Mouse (Mus musculus): ENCODE results near the gene Fnbp1. TPM values are rescaled to one million over a fixed set of nuclear protein-coding genes. Genes with fewer than 3 reads are reported as not detected.

The Fnbp1 gene
- polyA plus RNA-seq, 1 experiment: 38.1 TPM

GRCm38 (mm10) chr2:31139991-31140771 is 1.6 kb downstream of the Fnbp1 start:
- no peak overlapping the region for H3K27ac ChIP-seq (replicated peaks; ENCODE audit: low read depth, low read length)
- peak overlapping the region; percentile 94 for H3K4me3 ChIP-seq (ENCODE audit: insufficient read depth, low read depth, low read length)
- H3K4me1 ChIP-seq (ENCODE audit: control insufficient read depth, insufficient read depth, insufficient read length, low read length): peaks cover 10% of the 10 kb centered on the region; the same call in 1 of the 2 replicates

GRCm38 (mm10) chr2:31139174-31139632 is 2.6 kb downstream of the Fnbp1 start:
- H3K4me3 ChIP-seq (ENCODE audit: insufficient read depth, low read depth, low read length): no peak overlapping the region; the same call in 1 of the 2 replicates
- H3K27ac ChIP-seq (replicated peaks; ENCODE audit: low read depth, low read length): no peak overlapping the region
- peaks cover 10% of the 10 kb centered on the region; the same call in 1 of the 2 replicates for H3K4me1 ChIP-seq (ENCODE audit: control insufficient read depth, insufficient read depth, insufficient read length, low read length)

GRCm38 (mm10) chr2:31137018-31137590 is 4.7 kb downstream of the Fnbp1 start:
- H3K4me1 ChIP-seq (ENCODE audit: control insufficient read depth, insufficient read depth, insufficient read length, low read length): peaks cover 16% of the 10 kb centered on the region; the same call in 1 of the 2 replicates

GRCm38 (mm10) chr2:31136338-31136737 is 5.5 kb downstream of the Fnbp1 start:
- no peak overlapping the region for H3K27ac ChIP-seq (replicated peaks; ENCODE audit: low read depth, low read length)
- peaks cover 17% of the 10 kb centered on the region for H3K4me1 ChIP-seq (ENCODE audit: control insufficient read depth, insufficient read depth, insufficient read length, low read length)
- H3K4me3 ChIP-seq (ENCODE audit: insufficient read depth, low read depth, low read length): no peak overlapping the region

More at GRCm38 (mm10) chr2:31137018-31137590, 4.7 kb downstream of the Fnbp1 start:
- H3K27ac ChIP-seq (replicated peaks; ENCODE audit: low read depth, low read length): no peak overlapping the region
- no peak overlapping the region for H3K4me3 ChIP-seq (ENCODE audit: insufficient read depth, low read depth, low read length)

GRCm38 (mm10) chr2:31135512-31135931 is 6.3 kb downstream of the Fnbp1 start:
- Histone ChIP-seq H3K4me1 (ENCODE audit: control insufficient read depth, insufficient read depth, insufficient read length, low read length) (peaks cover 23% of the 10 kb centered on the region), H3K4me3 (ENCODE audit: insufficient read depth, low read depth, low read length) (no peak overlapping the region), H3K27ac (replicated peaks; ENCODE audit: low read depth, low read length) (peak overlapping the region; percentile 33; the same call in 1 of the 2 replicates)

GRCm38 (mm10) chr2:31133981-31134380 is 7.8 kb downstream of the Fnbp1 start:
- H3K4me1 ChIP-seq (ENCODE audit: control insufficient read depth, insufficient read depth, insufficient read length, low read length): peaks cover 32% of the 10 kb centered on the region
- H3K27ac ChIP-seq (replicated peaks; ENCODE audit: low read depth, low read length): no peak overlapping the region
- no peak overlapping the region for H3K4me3 ChIP-seq (ENCODE audit: insufficient read depth, low read depth, low read length)

- no peak overlapping the region for H3K4me3 ChIP-seq (ENCODE audit: insufficient read depth, low read depth, low read length)
- peaks cover 32% of the 10 kb centered on the region for H3K4me1 ChIP-seq (ENCODE audit: control insufficient read depth, insufficient read depth, insufficient read length, low read length)
- H3K27ac ChIP-seq (replicated peaks; ENCODE audit: low read depth, low read length): no peak overlapping the region
These were observed 9.1 kb downstream of the Fnbp1 start for GRCm38 (mm10) chr2:31132682-31133081.

- H3K27ac ChIP-seq (replicated peaks; ENCODE audit: low read depth, low read length): no peak overlapping the region
- H3K4me1 ChIP-seq (ENCODE audit: control insufficient read depth, insufficient read depth, insufficient read length, low read length): peaks cover 29% of the 10 kb centered on the region
- H3K4me3 ChIP-seq (ENCODE audit: insufficient read depth, low read depth, low read length): no peak overlapping the region
These were observed 11.0 kb downstream of the Fnbp1 start for GRCm38 (mm10) chr2:31130815-31131299.

GRCm38 (mm10) chr2:31129742-31130518 is 11.9 kb downstream of the Fnbp1 start:
- Histone ChIP-seq H3K4me1 (ENCODE audit: control insufficient read depth, insufficient read depth, insufficient read length, low read length) (peaks cover 25% of the 10 kb centered on the region), H3K4me3 (ENCODE audit: insufficient read depth, low read depth, low read length) (no peak overlapping the region), H3K27ac (replicated peaks; ENCODE audit: low read depth, low read length) (no peak overlapping the region)

GRCm38 (mm10) chr2:31127899-31128298 is 13.9 kb downstream of the Fnbp1 start:
- Histone ChIP-seq H3K4me1 (ENCODE audit: control insufficient read depth, insufficient read depth, insufficient read length, low read length) (peaks cover 29% of the 10 kb centered on the region), H3K27ac (replicated peaks; ENCODE audit: low read depth, low read length) (peak overlapping the region; percentile 82), H3K4me3 (ENCODE audit: insufficient read depth, low read depth, low read length) (no peak overlapping the region)

- peaks cover 22% of the 10 kb centered on the region for H3K4me1 ChIP-seq (ENCODE audit: control insufficient read depth, insufficient read depth, insufficient read length, low read length)
- H3K4me3 ChIP-seq (ENCODE audit: insufficient read depth, low read depth, low read length): no peak overlapping the region
- H3K27ac ChIP-seq (replicated peaks; ENCODE audit: low read depth, low read length): peak overlapping the region; percentile 35; the same call in 1 of the 2 replicates
These were observed 14.6 kb downstream of the Fnbp1 start for GRCm38 (mm10) chr2:31127219-31127618.

- H3K4me1 ChIP-seq (ENCODE audit: control insufficient read depth, insufficient read depth, insufficient read length, low read length): peaks cover 19% of the 10 kb centered on the region
- no peak overlapping the region for H3K4me3 ChIP-seq (ENCODE audit: insufficient read depth, low read depth, low read length)
- H3K27ac ChIP-seq (replicated peaks; ENCODE audit: low read depth, low read length): no peak overlapping the region
These were observed 15.8 kb downstream of the Fnbp1 start for GRCm38 (mm10) chr2:31126048-31126447.

- H3K4me1 ChIP-seq (ENCODE audit: control insufficient read depth, insufficient read depth, insufficient read length, low read length): peaks cover 11% of the 10 kb centered on the region
- H3K4me3 ChIP-seq (ENCODE audit: insufficient read depth, low read depth, low read length): no peak overlapping the region
- no peak overlapping the region for H3K27ac ChIP-seq (replicated peaks; ENCODE audit: low read depth, low read length)
These were observed 16.7 kb downstream of the Fnbp1 start for GRCm38 (mm10) chr2:31125156-31125555.

- H3K27ac ChIP-seq (replicated peaks; ENCODE audit: low read depth, low read length): no peak overlapping the region
- H3K4me1 ChIP-seq (ENCODE audit: control insufficient read depth, insufficient read depth, insufficient read length, low read length): peaks cover 7% of the 10 kb centered on the region
- no peak overlapping the region for H3K4me3 ChIP-seq (ENCODE audit: insufficient read depth, low read depth, low read length)
These were observed 17.1 kb downstream of the Fnbp1 start for GRCm38 (mm10) chr2:31124694-31125093.

GRCm38 (mm10) chr2:31123493-31123892 is 18.3 kb downstream of the Fnbp1 start:
- no peak overlapping the region for H3K27ac ChIP-seq (replicated peaks; ENCODE audit: low read depth, low read length)
- H3K4me1 ChIP-seq (ENCODE audit: control insufficient read depth, insufficient read depth, insufficient read length, low read length): peaks cover 10% of the 10 kb centered on the region
- no peak overlapping the region for H3K4me3 ChIP-seq (ENCODE audit: insufficient read depth, low read depth, low read length)

All from brown adipose tissue, adult 24 weeks (tissue).